Mouse (Mus musculus) megakaryocyte, embryonic 14.5 days (primary cell): ENCODE measurements around the gene Tmcc3.

Experiments used
- FLI1 ChIP-seq: IDR thresholded peaks from 2 replicates; pipeline ENCODE4 v1.6.1; 2012; ENCODE audit warnings: low read length, inconsistent platforms, mixed read lengths
- GATA1 ChIP-seq: IDR thresholded peaks from 3 replicates; pipeline ENCODE4 v1.6.1; 2012; ENCODE audit warnings: mixed read lengths, low read length, inconsistent platforms, borderline replicate concordance

GRCm38 (mm10) chr10:94632245-94632644 is 320.5 kb downstream of the Tmcc3 start:
- TF ChIP-seq GATA1 (no peak), FLI1 (no peak)
